Mouse (Mus musculus): Measurements from ENCODE around the gene Zfp831.
A peak's percentile ranks its signal among the peaks of the same experiment; 100 is the strongest.

The Zfp831 gene

GRCm38 (mm10) chr2:174644975-174645374 is 1.6 kb downstream of the Zfp831 start:
- no peak for DNase-seq (ENCODE audit: low read depth in 2 of 2, low spot score in 2 of 2)

GRCm38 (mm10) chr2:174652864-174653263 is 9.5 kb downstream of the Zfp831 start:
- no peak for DNase-seq (ENCODE audit: low read depth in 2 of 2, low spot score in 2 of 2)

GRCm38 (mm10) chr2:174655341-174655740 is 12.0 kb downstream of the Zfp831 start:
- no peak for DNase-seq (ENCODE audit: low read depth in 2 of 2, low spot score in 2 of 2)

- DNase-seq (ENCODE audit: low read depth in 2 of 2, low spot score in 2 of 2): peak; percentile 48 to 61
Measured at GRCm38 (mm10) chr2:174658229-174658844, 15.0 kb downstream of the Zfp831 start.

- DNase-seq (ENCODE audit: low read depth in 2 of 2, low spot score in 2 of 2): no peak
Measured at GRCm38 (mm10) chr2:174659874-174660273, 16.5 kb downstream of the Zfp831 start.

- DNase-seq (ENCODE audit: low read depth in 2 of 2, low spot score in 2 of 2): no peak
Measured at GRCm38 (mm10) chr2:174660321-174660720, 17.0 kb downstream of the Zfp831 start.

GRCm38 (mm10) chr2:174661436-174662171 is 18.3 kb downstream of the Zfp831 start:
- DNase-seq (ENCODE audit: low read depth in 2 of 2, low spot score in 2 of 2): no peak

GRCm38 (mm10) chr2:174662593-174662992 is 19.3 kb downstream of the Zfp831 start:
- DNase-seq (ENCODE audit: low read depth in 2 of 2, low spot score in 2 of 2): no peak

GRCm38 (mm10) chr2:174665404-174665803 is 22.1 kb downstream of the Zfp831 start:
- no peak for DNase-seq (ENCODE audit: low read depth in 2 of 2, low spot score in 2 of 2)

GRCm38 (mm10) chr2:174668806-174669205 is 25.5 kb downstream of the Zfp831 start:
- DNase-seq (ENCODE audit: low read depth in 2 of 2, low spot score in 2 of 2): no peak

GRCm38 (mm10) chr2:174672506-174673190 is 29.3 kb downstream of the Zfp831 start:
- peak; percentile 9 to 32 for DNase-seq (ENCODE audit: low read depth in 2 of 2, low spot score in 2 of 2)

- DNase-seq (ENCODE audit: low read depth in 2 of 2, low spot score in 2 of 2): peak; percentile 54 to 72
Measured at GRCm38 (mm10) chr2:174673592-174674286, 30.4 kb downstream of the Zfp831 start.

GRCm38 (mm10) chr2:174674287-174675045 is 31.1 kb downstream of the Zfp831 start:
- DNase-seq (ENCODE audit: low read depth in 2 of 2, low spot score in 2 of 2): no peak

GRCm38 (mm10) chr2:174675642-174676041 is 32.3 kb downstream of the Zfp831 start:
- peak; percentile 58 to 72 for DNase-seq (ENCODE audit: low read depth in 2 of 2, low spot score in 2 of 2)

- no peak for DNase-seq (ENCODE audit: low read depth in 2 of 2, low spot score in 2 of 2)
Measured at GRCm38 (mm10) chr2:174701351-174701750, 58.0 kb downstream of the Zfp831 start.

- no peak for DNase-seq (ENCODE audit: low read depth in 2 of 2, low spot score in 2 of 2)
Measured at GRCm38 (mm10) chr2:174707101-174707500, 63.8 kb downstream of the Zfp831 start.

- DNase-seq (ENCODE audit: low read depth in 2 of 2, low spot score in 2 of 2): no peak
Measured at GRCm38 (mm10) chr2:174708587-174708986, 65.3 kb downstream of the Zfp831 start.

- DNase-seq (ENCODE audit: low read depth in 2 of 2, low spot score in 2 of 2): no peak
Measured at GRCm38 (mm10) chr2:174710185-174710584, 66.9 kb downstream of the Zfp831 start.

- no peak for DNase-seq (ENCODE audit: low read depth in 2 of 2, low spot score in 2 of 2)
Measured at GRCm38 (mm10) chr2:174712043-174712442, 68.7 kb downstream of the Zfp831 start.

- DNase-seq (ENCODE audit: low read depth in 2 of 2, low spot score in 2 of 2): no peak
Measured at GRCm38 (mm10) chr2:174715938-174716337, 72.6 kb downstream of the Zfp831 start.

- DNase-seq (ENCODE audit: low read depth in 2 of 2, low spot score in 2 of 2): no peak
Measured at GRCm38 (mm10) chr2:174717857-174718256, 74.5 kb downstream of the Zfp831 start.

Data from CD8-positive naive resting alpha-beta T cell, adult 2 months (primary cell).